Mouse (Mus musculus) bone marrow macrophage, adult 2 months (primary cell): Measurements from ENCODE around the gene Madcam1.

Experiments used
- CTCF ChIP-seq: IDR thresholded peaks from 2 replicates; pipeline ENCODE4 v1.5.1; 2012; ENCODE audit warnings: low read depth, mild to moderate bottlenecking, low read length, moderate library complexity
- POLR2A ChIP-seq: IDR thresholded peaks from 2 replicates; pipeline ENCODE4 v1.6.1; 2012; ENCODE audit warnings: mild to moderate bottlenecking, low read depth, low read length, borderline replicate concordance

DNA sequence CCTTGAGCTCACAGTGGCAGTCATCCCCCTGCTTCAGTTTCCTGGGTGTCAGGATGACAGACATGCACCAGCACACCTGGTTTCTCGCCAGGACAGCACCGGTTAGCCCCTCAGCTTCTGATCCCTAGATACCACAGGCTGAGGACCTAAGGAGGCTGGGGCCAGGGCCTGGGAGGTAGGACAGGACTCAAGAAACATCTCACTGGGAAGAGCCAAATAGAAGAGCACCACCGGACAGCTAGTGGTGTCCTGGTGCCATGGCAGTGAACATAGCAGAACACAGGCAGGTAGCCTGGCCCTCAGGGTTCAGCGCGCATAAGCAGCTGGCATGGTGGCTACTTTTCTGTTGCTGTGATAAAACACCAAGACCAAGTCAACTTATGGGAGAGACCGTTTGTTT, 34.1 kb downstream of the Madcam1 start:
- TF ChIP-seq CTCF (no peak), POLR2A (no peak)
